Mouse (Mus musculus) lung, postnatal 14 days (tissue): ENCODE measurements around the gene Pgam5.

Experiments
- DNase-seq: peaks from one replicate; pipeline ENCODE4 v3.0.0; 2021

Gene Pgam5

DNA sequence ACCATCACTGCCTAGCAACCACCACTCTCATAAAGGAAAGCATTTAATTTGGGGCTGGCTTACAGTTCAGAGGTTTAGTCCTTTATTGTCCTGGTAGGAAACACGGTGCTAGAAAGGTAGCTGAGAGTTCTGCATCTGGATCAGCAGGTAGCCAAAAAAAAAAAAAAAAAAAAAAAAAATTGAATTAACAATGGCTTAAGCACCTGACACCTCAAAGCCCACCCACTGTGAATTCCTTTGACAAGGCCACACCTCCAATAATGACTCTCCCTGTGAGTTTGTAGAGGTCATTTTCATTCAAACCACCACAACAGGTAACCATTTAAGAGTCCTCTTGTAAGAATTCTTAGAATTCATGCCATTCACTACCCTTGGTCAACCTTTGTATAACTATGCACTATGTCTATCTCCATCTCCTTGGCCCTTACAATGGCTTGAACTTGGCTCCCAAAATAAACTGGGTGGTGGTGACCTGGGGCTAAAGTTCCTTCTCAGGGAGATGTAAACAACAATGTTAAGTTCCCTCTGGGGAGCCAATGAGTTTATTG is 42.3 kb downstream of the Pgam5 start:
- no peak for DNase-seq

DNA sequence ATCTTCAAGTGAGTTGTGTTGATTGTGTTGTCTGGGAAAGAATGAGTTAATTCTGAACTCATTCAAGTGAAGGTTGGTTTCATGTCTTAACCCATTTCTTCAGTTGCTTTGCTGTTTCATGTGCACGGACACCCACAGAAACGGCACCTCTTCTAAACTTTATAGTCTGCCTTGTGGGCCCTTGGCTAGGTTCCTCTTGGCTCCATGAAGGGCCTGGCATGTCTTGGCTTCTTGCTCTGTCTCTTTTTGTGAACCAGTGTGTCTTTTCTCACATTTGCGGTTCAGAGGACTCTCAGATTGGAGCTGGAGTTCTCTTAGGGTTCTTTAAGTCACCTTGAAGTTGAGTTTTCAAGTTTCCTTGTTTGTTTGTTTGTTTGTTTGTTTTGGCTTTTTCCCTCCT is 44.7 kb downstream of the Pgam5 start:
- no peak for DNase-seq

DNA sequence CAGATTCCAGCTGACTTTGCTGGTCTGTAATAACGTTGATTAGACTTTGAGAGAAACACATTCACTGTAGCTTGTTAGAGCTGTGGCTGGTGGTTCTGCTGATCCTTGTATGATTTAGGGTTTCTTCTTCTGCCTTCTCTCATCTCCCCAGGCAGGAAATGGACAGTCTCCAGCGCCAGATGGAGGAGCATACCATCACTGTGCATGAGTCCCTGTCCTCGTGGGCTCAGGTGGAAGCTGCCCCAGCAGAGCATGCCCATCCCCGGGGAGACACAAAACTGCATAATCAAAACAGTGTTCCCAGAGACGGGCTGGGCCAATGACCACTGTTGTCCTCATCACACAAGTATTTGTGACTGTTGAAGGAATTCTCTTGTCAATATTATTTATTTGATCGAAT is 47.0 kb downstream of the Pgam5 start:
- no peak for DNase-seq

DNA sequence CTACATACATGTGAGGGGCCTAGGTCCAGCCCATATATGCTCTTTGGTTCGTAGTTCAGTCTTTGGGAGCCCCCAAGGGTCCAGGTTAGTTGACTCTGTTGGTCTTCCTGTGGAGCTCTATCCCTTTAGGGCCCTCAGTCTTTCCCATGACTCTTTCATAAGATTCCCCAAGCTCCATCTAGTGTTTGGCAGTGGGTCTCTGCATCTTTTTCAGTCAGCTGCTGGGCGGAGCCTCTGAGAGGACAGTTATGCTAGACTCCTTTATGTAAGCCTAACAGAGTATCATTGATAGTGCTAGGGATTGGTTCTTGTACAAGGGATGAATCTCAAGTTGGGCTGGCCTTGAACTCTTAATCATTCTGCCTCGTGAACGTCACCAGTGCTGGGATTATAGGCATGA is 49.4 kb downstream of the Pgam5 start:
- DNase-seq, result no peak

DNA sequence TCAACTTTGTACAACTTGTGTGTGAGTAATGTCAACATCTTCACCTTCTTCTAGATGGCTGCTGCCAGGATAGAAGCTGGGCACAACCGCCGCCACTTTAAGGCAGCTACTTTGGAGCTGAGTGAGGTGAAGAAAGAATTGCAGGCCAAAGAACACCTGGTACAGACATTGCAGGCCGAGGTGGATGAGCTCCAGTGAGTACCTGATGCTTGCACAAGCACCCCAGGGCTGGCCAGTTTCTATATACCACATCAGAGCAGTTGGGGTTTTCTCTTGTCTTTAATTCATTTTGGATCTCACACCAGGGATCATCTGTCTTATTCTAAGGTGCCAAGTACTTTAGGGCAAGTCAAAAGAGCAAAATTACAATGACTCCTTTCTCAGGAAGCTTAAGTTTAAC is 52.9 kb downstream of the Pgam5 start:
- DNase-seq, result no peak

DNA sequence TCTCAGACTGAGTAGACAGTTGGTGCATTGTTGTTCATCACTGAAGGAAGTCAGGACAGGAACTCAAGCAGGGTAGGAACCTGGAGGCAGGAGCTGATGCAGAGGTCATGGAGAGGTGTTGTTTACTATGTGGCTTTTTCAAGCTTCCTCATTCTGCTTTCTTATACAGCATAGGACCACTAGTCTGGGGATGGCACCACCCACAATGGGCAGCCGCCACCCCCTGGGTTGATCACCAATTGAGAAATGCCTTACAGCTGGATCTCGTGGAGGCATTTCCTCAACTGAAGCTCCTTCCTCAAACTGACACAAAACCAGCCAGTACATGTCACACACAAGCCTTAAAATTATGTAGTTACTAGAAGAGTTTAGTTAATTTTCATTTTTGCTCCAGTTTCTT is 58.4 kb downstream of the Pgam5 start:
- DNase-seq, result no peak
